In the genomic region with DNA sequence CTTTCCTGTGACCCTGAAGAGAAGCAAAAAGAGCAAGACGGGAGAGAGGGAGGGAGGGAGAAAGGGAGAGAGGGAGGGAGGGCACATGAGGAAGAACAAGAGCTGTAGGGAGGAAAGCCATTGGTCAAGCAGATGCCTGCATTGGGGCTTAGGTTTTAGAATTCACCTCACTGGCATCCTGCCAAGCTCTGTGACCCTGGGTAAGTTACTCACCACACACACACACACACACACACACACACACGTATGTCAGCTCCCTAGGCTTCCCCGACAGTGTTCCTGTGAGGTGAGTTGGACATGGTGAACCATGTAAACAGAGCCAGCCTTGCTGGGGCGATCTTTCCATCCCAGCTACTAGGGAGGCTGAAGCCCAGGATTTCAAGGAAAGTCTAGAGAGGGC, we compare ENCODE assay signal across 18 mouse cellular contexts. TPM values are rescaled to one million over a fixed set of nuclear protein-coding genes. Genes with fewer than 3 reads are reported as not detected.
DNase-seq lines count a peak whose midpoint lies in the region; ATAC-seq and TF ChIP-seq lines count a peak whose summit lies in the region.
"Had no signal": no experiment of that assay in that cellular context is flagged by ENCODE, and none has a peak within 500 bp of the region (broad histone marks: within the 10 kb centered on the region; RNA-seq: fewer than 3 reads in every experiment).

No protein-coding gene starts in this region.

- WGBS in kidney, embryonic 15.5 days, result 45% methylated on average over 4 of the region's 4 CpGs
- WGBS in stomach, embryonic 16.5 days, result 45% methylated on average over 4 of the region's 4 CpGs

- H3K4me1 ChIP-seq in kidney, embryonic 15.5 days, result peaks cover 57% of the 10 kb centered on the region
- peaks cover 22% of the 10 kb centered on the region for H3K4me1 ChIP-seq in stomach, embryonic 16.5 days (ENCODE audit: control insufficient read depth, insufficient read depth, low read length)

- H3K36me3 ChIP-seq in kidney, embryonic 15.5 days, result no peaks in the 10 kb centered on the region
- H3K36me3 ChIP-seq in stomach, embryonic 16.5 days (ENCODE audit: control insufficient read depth, insufficient read depth, low read length), result no peaks in the 10 kb centered on the region
- H3K36me3 ChIP-seq: forebrain, embryonic 12.5 days; hindbrain, embryonic 15.5 days; limb, embryonic 15.5 days had no signal

- H3K27me3 ChIP-seq in kidney, embryonic 15.5 days, result no peaks in the 10 kb centered on the region
- no peaks in the 10 kb centered on the region for H3K27me3 ChIP-seq in stomach, embryonic 16.5 days (ENCODE audit: control insufficient read depth, insufficient read depth, low read length)
- H3K27me3 ChIP-seq: forebrain, embryonic 12.5 days; hindbrain, embryonic 15.5 days; limb, embryonic 15.5 days; Patski had no signal

- TF ChIP-seq CTCF in left cerebral cortex, adult 2 months (IDR thresholded peaks at IDR 0.05), result no peak

- intact Hi-C loops in left cerebral cortex, adult 2 months (cut with DNase I), result no loop called here
- intact Hi-C loops in heart, postnatal 14 days (cut with DNase I), result no loop called here

- no peak overlapping the region for H3K4me3 ChIP-seq in kidney, embryonic 15.5 days (replicated peaks)
- H3K4me3 ChIP-seq in stomach, embryonic 16.5 days (replicated peaks; ENCODE audit: low read length), result no peak overlapping the region
- H3K4me3 ChIP-seq in left cerebral cortex, adult 2 months, result no peak overlapping the region
- H3K4me3 ChIP-seq: forebrain, embryonic 12.5 days; hindbrain, embryonic 15.5 days; layer of hippocampus, adult 2 months; limb, embryonic 15.5 days had no signal

- peak overlapping the region; percentile 82 for H3K27ac ChIP-seq in kidney, embryonic 15.5 days
- H3K27ac ChIP-seq in stomach, embryonic 16.5 days (ENCODE audit: low read length), result no peak overlapping the region
- no peak overlapping the region for H3K27ac ChIP-seq in left cerebral cortex, adult 2 months
- H3K27ac ChIP-seq: forebrain, embryonic 12.5 days; hindbrain, embryonic 15.5 days; layer of hippocampus, adult 2 months; limb, embryonic 15.5 days had no signal

- H3K4me2 ChIP-seq in kidney, embryonic 15.5 days, result no peak overlapping the region
- H3K4me2 ChIP-seq in stomach, embryonic 16.5 days (ENCODE audit: low read depth, low read length), result no peak overlapping the region
- H3K4me2 ChIP-seq: forebrain, embryonic 12.5 days; hindbrain, embryonic 15.5 days; limb, embryonic 15.5 days had no signal

- DNase-seq in adrenal gland, postnatal 10 days, result peak; percentile 54
- DNase-seq in adrenal gland, postnatal 4 days (ENCODE audit: low spot score in 2 of 2), result no peak
- DNase-seq in retina, postnatal 1 day, result peak; percentile 17
- DNase-seq in retina, embryonic 14.5 days (ENCODE audit: low spot score), result no peak
- DNase-seq in left cerebral cortex, adult 2 months (ENCODE audit: extremely low spot score in 1 of 2, low spot score in 2 of 2), result no peak
- no peak for DNase-seq in heart, postnatal 14 days
- DNase-seq: cerebellum, adult 9-10 months; heart, adult 11 months; right cerebral cortex, postnatal 14 days; thymus, adult 18-20 months had no signal

- H3K9ac ChIP-seq in kidney, embryonic 15.5 days, result no peak overlapping the region
- no peak overlapping the region for H3K9ac ChIP-seq in stomach, embryonic 16.5 days (ENCODE audit: low read length)
- H3K9ac ChIP-seq: forebrain, embryonic 12.5 days; hindbrain, embryonic 15.5 days; limb, embryonic 15.5 days had no signal

- no peaks in the 10 kb centered on the region for H3K9me3 ChIP-seq in kidney, embryonic 15.5 days (replicated peaks)
- H3K9me3 ChIP-seq in stomach, embryonic 16.5 days (replicated peaks; ENCODE audit: control insufficient read depth, low read length), result no peaks in the 10 kb centered on the region
- H3K9me3 ChIP-seq: forebrain, embryonic 12.5 days; hindbrain, embryonic 15.5 days; limb, embryonic 15.5 days had no signal

- ATAC-seq in kidney, embryonic 15.5 days (replicated peaks; ENCODE audit: low FRiP score), result no peak
- 0 out of 2 replicates have a peak, but pooled peaks have one; percentile 11 for ATAC-seq in stomach, embryonic 16.5 days (ENCODE audit: insufficient read depth, low FRiP score)
- ATAC-seq: midbrain, embryonic 16.5 days; Patski had no signal

RNA-seq across cellular contexts. Expression of gene Taf11, which starts 55.0 kb away (rescaled TPM):
- total RNA-seq in adrenal gland, postnatal 10 days (2021), result 10 to 100 TPM; 28.9 to 29.8 TPM
- total RNA-seq in adrenal gland, postnatal 4 days (2021), result 10 to 100 TPM; 39.5 to 43.6 TPM
- 65.1 and 75.7 TPM in 2 replicates for polyA plus RNA-seq in kidney, embryonic 15.5 days (2015; fragmentation: Nextera tagmentation; extraction: Ambion mirVana)
- 50.9 and 57.8 TPM in 2 replicates for polyA plus RNA-seq in stomach, embryonic 16.5 days (2015; fragmentation: Nextera tagmentation; extraction: Ambion mirVana)
- 10 to 100 TPM; 45.6 to 51.1 TPM for total RNA-seq in left cerebral cortex, adult 2 months (2021)
- total RNA-seq in heart, postnatal 14 days (2021), result 10 to 100 TPM; 21.6 to 23.7 TPM

RNA-seq across cellular contexts. Expression of gene Anks1, which starts 55.5 kb away (rescaled TPM):
- total RNA-seq in adrenal gland, postnatal 10 days (2021), result 10 to 100 TPM; 26.9 to 40.0 TPM
- 10 to 100 TPM; 33.7 to 37.4 TPM for total RNA-seq in adrenal gland, postnatal 4 days (2021)
- polyA plus RNA-seq in kidney, embryonic 15.5 days (2015; fragmentation: Nextera tagmentation; extraction: Ambion mirVana), result 12.4 and 14.4 TPM in 2 replicates
- polyA plus RNA-seq in stomach, embryonic 16.5 days (2015; fragmentation: Nextera tagmentation; extraction: Ambion mirVana), result 14.5 and 15.3 TPM in 2 replicates
- 10 to 100 TPM; 36.6 to 54.9 TPM for total RNA-seq in left cerebral cortex, adult 2 months (2021)
- total RNA-seq in heart, postnatal 14 days (2021), result 10 to 100 TPM; 75.5 to 79.3 TPM

Comparison
In these comparisons a context has a peak if more than half of its experiments do, and no peak if none do; other contexts are left out.
1. DNase-seq: peak in adrenal gland, postnatal 10 days (single experiment) and retina, postnatal 1 day (single experiment); none in adrenal gland, postnatal 4 days (0 of 2), retina, embryonic 14.5 days (single experiment), left cerebral cortex, adult 2 months (0 of 2) and heart, postnatal 14 days (0 of 2).